Mouse (Mus musculus): Measurements from ENCODE around the gene Gabrb3. TPM values are rescaled to one million over a fixed set of nuclear protein-coding genes. Genes with fewer than 3 reads are reported as not detected.

Gabrb3 gene
- polyA plus RNA-seq, 1 experiment, result 249 TPM

DNA sequence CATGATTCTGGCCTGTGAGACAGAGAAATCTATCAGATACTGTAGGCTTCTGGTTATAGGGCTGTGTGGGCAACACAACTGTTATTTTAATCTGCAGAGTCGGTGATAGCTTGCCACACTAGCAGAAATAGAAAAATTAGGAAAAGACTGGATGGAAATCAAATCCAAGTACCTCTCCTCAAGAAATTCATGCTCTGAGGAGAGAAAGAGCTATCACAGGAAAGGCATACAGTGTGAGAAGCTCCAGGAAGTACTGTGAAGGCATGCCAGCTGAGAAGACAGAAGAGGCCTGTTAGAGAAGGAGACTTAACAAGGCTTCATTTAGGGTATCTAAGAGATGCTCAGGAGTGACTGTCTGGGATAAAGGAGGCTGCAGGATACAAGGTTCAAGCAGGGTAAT, 3.2 kb downstream of the Gabrb3 start:
- no peak overlapping the region for H3K27ac ChIP-seq (ENCODE audit: insufficient read depth, low read depth, low read length)
- no peak overlapping the region for H3K4me3 ChIP-seq (ENCODE audit: insufficient read depth, low read depth, low read length)
- WGBS, result 60% methylated on average over 1 of the region's 1 CpGs
- TF ChIP-seq POLR2A (IDR thresholded peaks at IDR 0.05; ENCODE audit: insufficient read depth, low read depth, low read length) (no peak), CTCF (IDR thresholded peaks at IDR 0.05; ENCODE audit: insufficient read depth, low read depth, low read length) (no peak)
- 0 out of 2 replicates have a peak, but pooled peaks cover 2% of the 10 kb centered on the region for H3K4me1 ChIP-seq (ENCODE audit: control insufficient read depth, insufficient read depth, low read length)

DNA sequence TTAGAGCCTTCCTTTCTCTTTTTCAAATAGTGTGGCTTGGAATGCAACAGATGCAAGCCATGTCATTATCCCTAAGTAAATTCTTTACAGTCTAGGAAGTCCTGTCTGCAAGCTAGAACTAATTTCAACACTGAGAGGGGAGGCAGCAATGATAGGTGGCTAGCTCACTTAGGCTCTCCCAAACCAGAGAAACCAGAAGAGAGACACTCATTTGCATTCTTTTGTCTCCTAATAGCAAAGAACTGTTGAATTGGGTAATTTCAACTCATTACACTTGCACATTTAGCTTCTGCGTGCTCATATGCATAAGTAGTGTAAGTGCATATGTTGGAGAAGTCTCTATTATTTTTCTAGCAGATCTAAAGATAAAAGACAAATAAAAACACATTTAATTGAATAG, 28.7 kb downstream of the Gabrb3 start:
- Histone ChIP-seq H3K4me3 (ENCODE audit: insufficient read depth, low read depth, low read length) (no peak overlapping the region), H3K4me1 (ENCODE audit: control insufficient read depth, insufficient read depth, low read length) (no peaks in the 10 kb centered on the region), H3K27ac (ENCODE audit: insufficient read depth, low read depth, low read length) (no peak overlapping the region)
- TF ChIP-seq POLR2A (IDR thresholded peaks at IDR 0.05; ENCODE audit: insufficient read depth, low read depth, low read length) (no peak), CTCF (IDR thresholded peaks at IDR 0.05; ENCODE audit: insufficient read depth, low read depth, low read length) (no peak)
- WGBS, result 29% methylated on average over 1 of the region's 1 CpGs

GRCm38 (mm10) chr7:57460354-57460753, 40.9 kb downstream of the Gabrb3 start:
- H3K27ac ChIP-seq (ENCODE audit: insufficient read depth, low read depth, low read length), result no peak overlapping the region
- no peak overlapping the region for H3K4me3 ChIP-seq (ENCODE audit: insufficient read depth, low read depth, low read length)
- no peaks in the 10 kb centered on the region for H3K4me1 ChIP-seq (ENCODE audit: control insufficient read depth, insufficient read depth, low read length)
- TF ChIP-seq POLR2A (IDR thresholded peaks at IDR 0.05; ENCODE audit: insufficient read depth, low read depth, low read length) (no peak), CTCF (IDR thresholded peaks at IDR 0.05; ENCODE audit: insufficient read depth, low read depth, low read length) (no peak)
- 67% methylated on average over 5 of the region's 5 CpGs for WGBS

DNA sequence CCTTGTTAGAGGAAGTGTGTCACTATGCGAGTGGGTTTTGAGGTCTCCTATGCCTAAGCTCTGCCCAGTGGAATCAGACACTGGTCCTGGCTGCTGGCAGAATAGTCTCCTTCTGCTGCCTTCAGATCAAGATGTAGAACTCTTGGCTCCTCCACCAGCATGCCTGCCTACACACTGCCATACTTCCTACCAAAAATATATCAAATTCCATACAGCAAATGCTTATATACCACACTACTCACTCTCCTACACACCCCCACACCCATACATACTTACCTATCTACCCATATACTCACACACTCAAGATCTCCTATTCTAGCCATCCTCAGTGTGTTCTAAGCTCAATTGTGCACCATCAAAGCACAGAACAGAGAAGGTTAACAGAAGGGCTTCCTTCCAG, 51.8 kb downstream of the Gabrb3 start:
- H3K4me3 ChIP-seq (ENCODE audit: insufficient read depth, low read depth, low read length), result no peak overlapping the region

DNA sequence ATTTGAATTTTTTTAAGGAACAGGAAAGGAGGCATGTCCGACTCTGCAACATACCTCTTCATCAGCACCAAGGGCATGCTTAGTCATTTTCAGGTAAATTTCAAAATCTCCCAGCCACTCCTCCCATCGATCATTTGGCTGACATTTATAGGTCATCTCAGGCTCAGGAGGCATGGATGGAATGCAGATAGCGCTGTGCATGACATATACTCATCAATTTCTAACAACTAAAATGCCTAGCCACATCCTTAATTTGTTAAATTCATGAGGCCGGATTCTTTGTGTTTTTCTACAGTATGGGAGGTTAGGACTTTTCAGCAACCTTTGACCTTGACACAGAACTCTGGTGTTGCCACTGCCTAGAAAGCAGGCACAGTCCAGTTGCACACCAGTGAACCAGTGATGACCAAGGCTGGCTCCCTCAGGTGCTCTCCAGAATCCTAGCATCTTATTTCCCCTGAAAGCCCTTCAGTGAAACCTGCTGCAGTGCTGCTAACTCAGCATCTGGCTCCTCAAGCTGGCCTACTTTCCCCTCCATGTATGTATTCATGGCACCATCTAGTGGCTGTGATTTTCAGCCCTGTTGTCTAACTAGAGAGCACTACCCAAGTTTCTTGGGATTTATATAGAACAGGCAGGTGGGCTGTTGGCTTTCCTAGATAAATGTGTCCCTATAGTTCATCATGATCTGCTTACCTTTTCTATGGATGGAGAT, 54.5 kb downstream of the Gabrb3 start:
- H3K27ac ChIP-seq (ENCODE audit: insufficient read depth, low read depth, low read length), result no peak overlapping the region
- H3K4me1 ChIP-seq (ENCODE audit: control insufficient read depth, insufficient read depth, low read length), result peaks cover 2% of the 10 kb centered on the region
- no peak for TF ChIP-seq POLR2A (IDR thresholded peaks at IDR 0.05; ENCODE audit: insufficient read depth, low read depth, low read length)
- TF ChIP-seq CTCF (IDR thresholded peaks at IDR 0.05; ENCODE audit: insufficient read depth, low read depth, low read length), result no peak
- no peak overlapping the region for H3K4me3 ChIP-seq (ENCODE audit: insufficient read depth, low read depth, low read length)
- 83% methylated on average over 4 of the region's 4 CpGs for WGBS

More for the DNA sequence above, 51.8 kb downstream of the Gabrb3 start:
- TF ChIP-seq POLR2A (IDR thresholded peaks at IDR 0.05; ENCODE audit: insufficient read depth, low read depth, low read length) (no peak), CTCF (IDR thresholded peaks at IDR 0.05; ENCODE audit: insufficient read depth, low read depth, low read length) (no peak)
- WGBS, result 100% methylated on average over 1 of the region's 1 CpGs
- Histone ChIP-seq H3K27ac (ENCODE audit: insufficient read depth, low read depth, low read length) (no peak overlapping the region), H3K4me1 (ENCODE audit: control insufficient read depth, insufficient read depth, low read length) (peaks cover 2% of the 10 kb centered on the region)

DNA sequence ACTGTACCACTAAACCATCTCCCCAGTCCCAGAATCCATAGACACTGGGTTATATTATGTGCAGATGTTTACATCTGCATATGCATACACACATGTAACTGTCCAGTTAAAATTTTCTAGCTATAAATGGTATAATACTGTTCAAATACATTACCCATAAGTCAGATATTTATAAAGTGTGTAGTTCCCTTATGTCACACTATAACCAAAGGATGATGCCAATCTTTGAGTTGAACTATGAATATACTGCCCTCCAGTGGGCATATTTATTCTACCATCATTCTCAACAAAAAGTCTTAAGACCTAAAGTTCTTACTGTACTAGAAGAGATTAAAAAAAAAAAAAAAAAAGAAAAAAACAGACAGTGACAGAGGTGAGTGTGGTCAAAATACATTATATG, 63.4 kb downstream of the Gabrb3 start:
- Histone ChIP-seq H3K4me3 (ENCODE audit: insufficient read depth, low read depth, low read length) (no peak overlapping the region), H3K4me1 (ENCODE audit: control insufficient read depth, insufficient read depth, low read length) (no peaks in the 10 kb centered on the region), H3K27ac (ENCODE audit: insufficient read depth, low read depth, low read length) (no peak overlapping the region)
- no peak for TF ChIP-seq CTCF (IDR thresholded peaks at IDR 0.05; ENCODE audit: insufficient read depth, low read depth, low read length)
- no peak for TF ChIP-seq POLR2A (IDR thresholded peaks at IDR 0.05; ENCODE audit: insufficient read depth, low read depth, low read length)

DNA sequence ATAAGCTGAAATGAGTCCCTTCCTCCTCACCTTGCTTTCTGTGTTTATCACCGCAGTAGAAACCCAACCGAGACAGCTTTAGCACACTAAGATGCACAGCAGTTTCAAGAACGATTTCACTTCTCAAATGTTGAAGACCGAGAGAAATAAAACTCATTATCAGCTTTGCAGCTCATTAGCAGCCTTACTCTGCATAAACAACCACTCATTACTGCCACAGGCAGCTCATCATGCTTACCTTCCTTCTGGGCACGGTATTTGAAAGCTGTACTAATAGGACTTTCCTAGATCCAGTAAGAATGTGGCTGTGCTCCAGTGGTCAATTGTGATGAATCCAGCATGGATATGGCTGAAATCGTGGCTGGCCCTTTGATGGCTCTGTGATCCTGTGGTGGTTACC, 67.4 kb downstream of the Gabrb3 start:
- H3K27ac ChIP-seq (ENCODE audit: insufficient read depth, low read depth, low read length), result no peak overlapping the region
- H3K4me1 ChIP-seq (ENCODE audit: control insufficient read depth, insufficient read depth, low read length), result no peaks in the 10 kb centered on the region
- WGBS, result 40% methylated on average over 6 of the region's 6 CpGs
- H3K4me3 ChIP-seq (ENCODE audit: insufficient read depth, low read depth, low read length), result no peak overlapping the region
- TF ChIP-seq POLR2A (IDR thresholded peaks at IDR 0.05; ENCODE audit: insufficient read depth, low read depth, low read length) (no peak), CTCF (IDR thresholded peaks at IDR 0.05; ENCODE audit: insufficient read depth, low read depth, low read length) (no peak)

DNA sequence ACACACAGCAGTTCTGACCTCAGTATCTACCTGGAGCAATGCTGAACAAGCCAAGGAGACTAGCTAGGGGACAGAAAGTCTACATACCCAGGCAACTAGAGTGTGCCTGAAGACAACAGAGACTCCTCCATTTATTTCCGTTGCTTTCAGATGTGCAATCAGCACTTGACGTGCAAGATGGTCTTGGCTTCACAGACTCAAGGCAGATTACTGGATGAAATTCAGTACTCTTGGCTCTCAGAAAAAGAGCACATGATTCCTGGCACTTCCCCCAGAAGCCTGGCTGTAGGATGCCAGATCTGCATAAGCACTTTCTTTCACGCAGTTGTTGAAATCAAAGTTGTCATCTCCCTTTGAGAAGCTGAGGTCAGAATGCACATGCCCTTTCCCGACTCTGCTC, 72.3 kb downstream of the Gabrb3 start:
- H3K4me3 ChIP-seq (ENCODE audit: insufficient read depth, low read depth, low read length), result no peak overlapping the region
- TF ChIP-seq POLR2A (IDR thresholded peaks at IDR 0.05; ENCODE audit: insufficient read depth, low read depth, low read length) (no peak), CTCF (IDR thresholded peaks at IDR 0.05; ENCODE audit: insufficient read depth, low read depth, low read length) (no peak)
- H3K27ac ChIP-seq (ENCODE audit: insufficient read depth, low read depth, low read length), result no peak overlapping the region
- no peaks in the 10 kb centered on the region for H3K4me1 ChIP-seq (ENCODE audit: control insufficient read depth, insufficient read depth, low read length)
- 39% methylated on average over 4 of the region's 4 CpGs for WGBS

DNA sequence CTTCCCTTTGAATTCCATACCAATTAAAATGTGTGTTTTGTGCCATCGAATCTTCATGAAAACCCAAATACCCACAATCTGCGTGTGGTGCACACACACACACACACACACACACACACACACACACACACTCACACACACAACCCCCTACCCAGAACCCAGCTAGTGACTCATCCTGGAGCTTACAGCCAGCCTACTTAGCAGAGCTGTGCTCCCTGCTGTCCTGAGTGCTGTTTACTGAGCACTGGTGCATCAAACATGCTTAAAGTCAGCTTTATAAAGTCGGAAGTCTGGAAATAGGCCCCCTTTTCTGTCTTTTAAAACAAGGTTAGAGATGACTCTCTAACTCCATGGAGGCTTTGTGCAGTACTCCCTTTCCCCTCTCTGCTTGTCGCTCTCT, 83.3 kb downstream of the Gabrb3 start:
- no peak for TF ChIP-seq POLR2A (IDR thresholded peaks at IDR 0.05; ENCODE audit: insufficient read depth, low read depth, low read length)
- no peak overlapping the region for H3K4me3 ChIP-seq (ENCODE audit: insufficient read depth, low read depth, low read length)
- no peaks in the 10 kb centered on the region for H3K4me1 ChIP-seq (ENCODE audit: control insufficient read depth, insufficient read depth, low read length)
- peak overlapping the region; percentile 90 for H3K27ac ChIP-seq (ENCODE audit: insufficient read depth, low read depth, low read length)
- WGBS, result 43% methylated on average over 4 of the region's 4 CpGs
